Mouse (Mus musculus) heart, postnatal 4 days (tissue): ENCODE measurements around the gene Sds. TPM values are rescaled to one million over a fixed set of nuclear protein-coding genes. Genes with fewer than 3 reads are reported as not detected.

Experiments used
- DNase-seq: peaks from one replicate; pipeline ENCODE4 v3.0.0; 2021
- total RNA-seq, 2 experiments: library from RNA; stranded (reverse); gene quantifications; 2 replicates each; pipeline ENCODE4 v1.2.3; 2021

The Sds gene
- total RNA-seq, 2 experiments from 2014 or later, result not detected

DNA sequence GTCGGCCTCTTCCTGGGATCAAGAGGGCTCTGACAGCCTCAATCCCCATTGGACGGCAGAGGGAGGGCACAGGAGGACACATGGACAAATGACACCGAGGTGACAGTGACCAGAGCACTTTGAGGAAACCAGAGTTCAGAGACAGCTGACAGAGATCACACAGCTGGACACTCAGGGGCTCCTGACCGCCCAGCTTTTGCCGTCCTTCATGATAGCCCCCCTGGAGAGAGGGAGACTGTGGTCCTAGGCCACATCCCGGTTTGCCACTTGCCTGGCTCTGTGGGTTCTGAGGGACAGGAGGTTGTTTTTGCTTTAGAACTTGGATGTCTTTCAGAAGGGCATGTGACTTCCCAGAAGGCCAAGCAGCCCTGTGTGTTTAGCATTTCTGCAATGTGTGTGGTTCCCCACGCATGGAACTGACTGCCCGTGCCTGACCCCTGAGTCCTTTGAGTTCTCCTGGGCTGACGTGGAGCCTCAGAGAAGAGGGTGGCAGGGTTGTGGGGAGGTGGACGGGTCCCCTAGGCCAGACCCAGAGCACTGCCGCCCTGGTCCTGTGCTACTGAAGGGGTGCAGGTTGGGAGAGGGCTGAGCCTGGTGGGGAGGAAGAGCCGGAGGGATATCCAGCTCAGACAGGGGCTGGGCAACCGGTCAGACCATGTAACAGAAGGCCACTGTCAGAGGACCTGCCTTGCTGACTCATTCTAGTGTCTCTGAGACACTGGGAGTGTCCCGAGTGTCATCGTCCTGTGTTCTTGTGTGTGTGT lies 40.1 kb downstream of the Sds start:
- peak; percentile 33 for DNase-seq

DNA sequence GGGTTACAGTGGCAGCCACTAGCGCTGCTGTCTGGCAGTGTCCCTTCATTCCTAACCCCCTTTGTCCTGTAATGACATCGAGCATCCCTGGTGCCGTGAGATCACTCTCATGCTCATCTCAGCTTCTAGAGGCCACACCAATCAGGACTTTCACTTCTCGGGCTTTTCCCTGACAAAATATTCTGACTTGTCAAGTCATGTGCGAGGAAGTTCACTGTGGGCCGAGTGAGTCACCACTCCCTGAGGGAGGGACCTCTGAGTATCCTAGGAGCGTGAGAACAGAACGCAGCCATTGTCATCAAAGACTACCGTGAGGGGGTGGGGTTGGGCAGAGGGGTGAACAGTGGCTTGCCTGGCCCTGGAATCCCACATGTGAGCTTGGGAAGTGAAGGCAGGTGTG lies 41.2 kb downstream of the Sds start:
- peak; percentile 55 for DNase-seq

DNA sequence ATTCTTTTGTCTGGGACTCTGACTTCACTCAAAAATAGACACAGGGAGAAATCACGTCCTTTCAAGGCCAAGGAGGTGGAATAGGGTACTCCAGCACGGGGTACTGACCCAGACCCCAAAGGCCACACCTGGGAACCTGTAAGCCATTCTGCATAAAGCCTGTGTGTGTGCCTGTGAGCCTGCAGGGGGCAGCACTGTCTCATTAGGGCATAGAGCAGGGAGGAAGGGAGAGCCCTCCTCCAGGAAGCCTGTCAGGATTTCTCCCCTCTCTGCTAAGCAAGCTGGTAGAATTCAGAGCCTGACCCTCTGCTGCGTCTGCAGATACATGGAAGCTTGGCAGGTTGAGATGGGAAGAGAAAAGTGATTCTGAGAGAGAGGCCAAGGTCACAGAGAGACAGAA lies 46.3 kb downstream of the Sds start:
- DNase-seq, result peak; percentile 50

DNA sequence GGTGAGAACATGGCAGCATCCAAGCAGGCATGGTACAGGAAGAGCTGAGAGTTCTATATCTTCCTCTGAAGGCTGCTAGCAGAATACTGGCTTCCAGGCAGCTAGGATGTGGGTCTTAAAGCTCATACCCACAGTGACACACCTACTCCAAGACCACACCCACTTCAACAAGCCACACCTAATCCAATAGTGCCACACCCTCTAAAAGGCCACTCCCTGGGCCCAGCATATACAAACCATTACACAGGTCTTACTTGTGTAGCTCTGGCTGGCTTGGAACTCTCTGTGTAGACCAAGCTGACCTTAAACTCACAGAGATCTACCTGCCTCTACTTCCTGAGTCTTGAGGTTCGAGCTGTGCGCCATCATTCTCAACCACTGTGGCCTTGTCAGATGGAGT lies 48.4 kb downstream of the Sds start:
- DNase-seq, result no peak

DNA sequence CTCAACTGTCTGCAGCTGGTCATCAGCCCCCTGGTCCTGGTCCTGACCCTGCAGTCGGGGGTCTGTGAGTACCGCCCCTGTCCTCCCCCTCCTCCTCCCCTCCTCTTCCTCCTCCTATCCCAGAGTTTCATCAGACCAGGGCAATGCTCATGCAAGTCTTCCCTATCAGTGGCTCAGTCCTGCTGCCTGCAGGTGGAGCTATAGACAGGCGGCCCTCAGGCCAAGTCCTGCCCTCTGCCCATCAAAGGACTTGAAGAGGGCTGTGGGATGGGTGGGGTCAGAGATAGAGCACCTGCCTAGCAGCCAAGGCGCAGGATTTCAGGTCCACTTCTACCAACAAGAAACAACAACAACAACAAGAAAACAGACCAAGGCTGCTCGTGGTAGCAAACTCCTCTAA lies 49.4 kb downstream of the Sds start:
- DNase-seq, result no peak

DNA sequence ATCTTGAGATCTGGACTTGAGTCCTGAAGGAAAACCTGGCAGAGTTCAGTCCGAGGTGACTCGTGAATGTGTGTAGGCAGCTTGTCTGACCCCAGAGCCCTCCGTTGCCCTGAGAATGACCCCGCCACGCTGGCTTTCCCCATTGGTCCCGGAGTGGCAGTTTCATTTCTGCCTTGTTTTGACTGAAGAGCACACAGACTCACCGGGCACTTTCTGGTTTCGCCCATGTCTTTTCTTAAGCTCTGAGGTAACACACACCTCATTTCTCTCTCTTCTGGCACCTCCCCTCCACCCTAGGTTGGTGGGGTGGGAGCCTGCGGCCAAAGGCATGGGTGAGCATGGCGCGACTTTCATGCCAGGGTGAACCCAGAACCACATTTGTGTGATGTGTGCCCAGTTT lies 50.0 kb downstream of the Sds start:
- no peak for DNase-seq

DNA sequence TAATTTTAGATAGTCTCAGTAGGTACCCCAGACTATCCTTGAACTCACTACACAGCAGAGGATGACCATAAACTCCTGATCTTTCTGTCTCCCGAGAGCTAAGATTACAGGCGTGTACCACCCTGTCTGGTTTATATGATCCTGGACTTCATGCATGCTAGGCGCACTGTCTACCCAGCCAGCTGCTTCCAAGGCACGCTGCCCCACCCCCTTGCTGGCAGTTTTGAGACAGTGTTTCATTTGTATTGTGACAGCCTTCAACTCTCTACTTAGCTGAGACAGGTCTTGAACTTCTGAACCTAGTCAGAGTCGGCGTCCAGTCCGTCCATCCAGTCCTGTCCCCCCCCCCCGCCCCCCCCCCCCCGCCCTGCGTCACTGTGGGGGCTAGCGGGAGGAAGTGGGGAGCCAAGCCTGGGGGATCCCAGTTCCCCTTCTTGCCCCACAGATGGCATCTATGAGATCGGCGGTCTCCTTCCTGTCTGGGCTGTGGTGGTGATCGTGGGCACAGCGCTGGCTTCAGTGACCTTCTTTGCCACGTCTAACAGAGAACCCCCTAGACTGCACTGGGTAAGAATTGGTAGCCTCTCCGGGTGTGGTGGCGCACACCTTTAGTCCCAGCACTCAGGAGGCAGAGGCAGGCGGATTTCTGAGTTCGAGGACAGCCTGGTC lies 51.1 kb downstream of the Sds start:
- DNase-seq, result no peak

DNA sequence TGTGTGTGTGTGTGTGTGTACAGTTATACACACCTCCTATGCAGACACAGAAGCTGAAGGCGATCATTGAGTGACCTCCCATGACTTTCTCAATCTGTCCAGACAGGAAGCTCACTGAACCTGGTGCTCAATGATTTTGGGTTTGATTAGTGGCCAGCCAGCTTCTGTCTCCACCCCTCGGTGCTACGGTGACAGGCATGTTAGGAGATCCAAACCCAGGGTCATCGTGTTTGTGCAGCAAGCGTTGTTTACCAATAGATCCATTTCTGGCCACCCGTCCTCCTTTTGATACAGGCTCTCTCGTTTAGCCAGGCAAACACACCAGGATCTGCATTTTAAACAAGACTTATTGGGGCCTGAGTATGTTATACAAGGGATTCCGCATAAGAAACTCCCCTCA lies 55.3 kb downstream of the Sds start:
- no peak for DNase-seq

Other genes with a start within 250 kb of the Sds start
- gene Lhx5, start 44.8 kb upstream of the Sds start, total RNA-seq, result not detected
- 10 to 100 TPM; 12.2 to 12.4 TPM for gene Sdsl, start 3.7 kb upstream of the Sds start, total RNA-seq
- 10 to 100 TPM; 38.0 to 38.3 TPM for gene Plbd2, start 27.1 kb downstream of the Sds start, total RNA-seq
- 1 to 10 TPM; 8.7 to 9.3 TPM for gene Slc8b1, start 34.6 kb downstream of the Sds start, total RNA-seq
- 10 to 100 TPM; 31.6 to 34.2 TPM for gene Tpcn1, start 112.1 kb downstream of the Sds start, total RNA-seq
- gene Iqcd, start 112.5 kb downstream of the Sds start, total RNA-seq, result not detected
- 10 to 100 TPM; 10.7 to 10.8 TPM for gene Rita1, start 136.1 kb downstream of the Sds start, total RNA-seq
- gene Ddx54, start 136.2 kb downstream of the Sds start, total RNA-seq, result 10 to 100 TPM; 30.8 to 32.0 TPM
- not detected for gene Cfap73, start 157.7 kb downstream of the Sds start, total RNA-seq
- gene Rasal1, start 172.3 kb downstream of the Sds start, total RNA-seq, result under 1 TPM; 0.29 to 0.45 TPM
- gene Dtx1, start 235.4 kb downstream of the Sds start, total RNA-seq, result 1 to 10 TPM in 1 of 2 experiments, under 1 TPM in 1; 0.97 to 1.5 TPM